Mouse (Mus musculus) olfactory bulb, adult 2 months (tissue): ENCODE results near the gene Ssmem1.

Experiments used
- CTCF ChIP-seq: fragments of 200-500 bp; IDR thresholded peaks from 2 replicates; pipeline ENCODE4 v1.5.1; 2012; ENCODE audit warnings: low read depth, mild to moderate bottlenecking, low read length, moderate library complexity; ENCODE audit not compliant: insufficient read depth
- POLR2A ChIP-seq: fragments of 200-500 bp; IDR thresholded peaks from 2 replicates; pipeline ENCODE4 v1.6.1; 2012; ENCODE audit warnings: mild to moderate bottlenecking, low read depth, low read length, moderate library complexity; ENCODE audit not compliant: insufficient read depth

DNA sequence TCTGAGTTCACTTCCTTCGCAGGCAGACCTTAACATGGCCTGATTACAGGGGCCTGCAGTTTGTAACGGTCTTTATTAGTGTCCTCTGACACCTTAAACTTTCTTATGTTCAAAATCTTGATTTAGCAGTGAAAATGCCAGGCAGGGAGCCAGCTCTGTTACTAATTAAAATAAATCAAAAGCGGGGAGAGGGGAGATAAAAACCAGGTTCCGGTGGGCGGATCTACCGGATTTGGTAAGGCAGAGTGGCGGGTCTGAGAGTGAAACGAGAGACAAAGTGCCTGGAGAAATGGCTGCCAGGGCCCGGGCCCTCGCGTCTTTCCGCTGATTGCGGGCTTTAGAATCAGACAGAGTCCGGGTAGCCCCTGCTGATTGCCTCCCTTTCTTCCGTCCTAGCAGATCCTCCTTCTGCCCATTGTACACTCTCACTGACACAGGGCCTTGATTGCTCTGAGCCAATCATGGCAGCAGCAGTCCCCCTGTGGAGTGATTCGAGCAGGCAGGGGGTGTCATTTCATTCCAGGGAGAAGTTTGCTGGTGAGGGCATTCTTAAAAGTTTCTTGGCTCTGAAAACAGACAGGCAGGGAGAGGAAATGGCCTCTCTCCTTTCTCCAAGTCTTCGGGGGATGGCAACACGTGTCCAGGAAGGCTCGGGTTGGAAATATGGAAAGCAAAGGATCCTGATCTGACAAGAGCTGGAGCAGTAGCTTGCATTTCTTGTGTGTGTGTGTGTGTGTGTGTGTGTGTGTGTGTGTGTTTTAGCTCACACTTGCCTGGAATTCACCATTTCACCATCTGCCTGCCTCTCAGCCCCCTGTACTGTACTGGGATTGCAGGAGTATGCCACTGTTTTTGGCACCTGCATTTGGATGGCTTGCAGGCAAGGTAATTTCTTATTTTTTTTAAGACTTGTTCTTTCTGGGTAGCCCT is 17.2 kb downstream of the Ssmem1 start:
- TF ChIP-seq POLR2A (no peak), CTCF (no peak)
